Mouse (Mus musculus) heart, embryonic 13.5 days (tissue): ENCODE results near the gene Crim1. TPM values are rescaled to one million over a fixed set of nuclear protein-coding genes. Genes with fewer than 3 reads are reported as not detected.

Experiments
- ATAC-seq: fragments of 200-750 bp; cut with Nextera tagmentation; 2 replicates; pipeline ENCODE4 v1.8.0; 2017; ENCODE audit warnings: moderate TSS enrichment; ENCODE audit not compliant: insufficient number of reproducible peaks, low FRiP score, low TSS enrichment; ENCODE audit errors: extremely low read depth
- H3K27ac ChIP-seq: fragments of 300-500 bp; sonication (generic); replicated peaks from 2 replicates; pipeline ENCODE4 v1.5.1; 2015; ENCODE audit warnings: moderate library complexity, mild to moderate bottlenecking, inconsistent platforms
- H3K27me3 ChIP-seq: fragments of 300-500 bp; sonication (generic); replicated peaks from 2 replicates; pipeline ENCODE4 v1.6.1; 2015; ENCODE audit warnings: mild to moderate bottlenecking, inconsistent platforms
- H3K36me3 ChIP-seq: fragments of 300-500 bp; sonication (generic); 2 replicates; pipeline ENCODE4 v1.6.1; 2015; ENCODE audit warnings: mild to moderate bottlenecking, inconsistent platforms
- H3K4me1 ChIP-seq: fragments of 300-500 bp; sonication (generic); 2 replicates; pipeline ENCODE4 v1.6.1; 2015; ENCODE audit warnings: inconsistent platforms
- H3K4me2 ChIP-seq: fragments of 300-500 bp; sonication (generic); 2 replicates; pipeline ENCODE4 v1.6.1; 2015; ENCODE audit warnings: inconsistent platforms, mild to moderate bottlenecking, moderate library complexity
- H3K4me3 ChIP-seq: fragments of 300-500 bp; sonication (generic); 2 replicates; pipeline ENCODE4 v1.5.1; 2015; ENCODE audit warnings: moderate library complexity, mild to moderate bottlenecking, inconsistent platforms
- H3K9ac ChIP-seq: fragments of 300-500 bp; sonication (generic); 2 replicates; pipeline ENCODE4 v1.6.1; 2015; ENCODE audit warnings: inconsistent platforms, mild to moderate bottlenecking, moderate library complexity
- H3K9me3 ChIP-seq: fragments of 300-500 bp; sonication (generic); 2 replicates; pipeline ENCODE4 v1.6.1; 2016; ENCODE audit warnings: inconsistent platforms
- whole genome bisulfite sequencing: fragments of 180-500 bp; shearing (Covaris S2); methylation state at CpG from one replicate; pipeline ENCODE4 v1.1.7; 2015; ENCODE audit warnings: mixed read lengths; 5-methylcytosine and 5-hydroxymethylcytosine counted together
- polyA plus RNA-seq: library from polyadenylated mRNA; unstranded; fragments of >200 nt; fragmentation: Nextera tagmentation; extraction: Ambion mirVana; gene quantifications from 2 replicates; pipeline ENCODE4 v1.2.1, GENCODE M21; 2015

Crim1 gene
- polyA plus RNA-seq, 1 experiment from 2014 or later: 2.1 TPM

DNA sequence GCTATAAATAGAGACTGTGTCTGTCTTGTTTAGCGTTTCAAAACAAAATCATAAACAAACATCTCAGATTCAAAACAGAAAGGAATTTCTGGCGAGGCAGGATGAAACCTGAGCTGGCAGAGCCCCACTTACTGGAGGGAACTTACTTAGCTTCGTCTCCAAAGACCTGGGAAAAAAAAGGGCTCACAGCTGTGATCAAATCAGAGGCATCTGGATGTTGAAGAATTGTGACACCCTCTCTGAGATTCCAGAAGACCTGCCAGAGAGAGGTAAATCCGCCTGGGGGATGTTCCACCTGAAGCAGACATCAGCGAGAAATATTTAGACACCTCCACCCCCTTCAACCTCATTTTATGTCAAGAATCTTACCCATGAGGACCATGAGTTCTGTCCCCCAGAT lies 11.8 kb downstream of the Crim1 start:
- H3K4me3 ChIP-seq: no peak overlapping the region
- no peaks in the 10 kb centered on the region for H3K36me3 ChIP-seq
- WGBS: 68% methylated on average over 5 of the region's 5 CpGs
- no peak for ATAC-seq
- peaks cover 43% of the 10 kb centered on the region for H3K4me1 ChIP-seq
- H3K4me2 ChIP-seq: no peak overlapping the region
- no peak overlapping the region for H3K9ac ChIP-seq
- no peak overlapping the region for H3K27ac ChIP-seq
- H3K9me3 ChIP-seq: no peaks in the 10 kb centered on the region
- no peaks in the 10 kb centered on the region for H3K27me3 ChIP-seq

DNA sequence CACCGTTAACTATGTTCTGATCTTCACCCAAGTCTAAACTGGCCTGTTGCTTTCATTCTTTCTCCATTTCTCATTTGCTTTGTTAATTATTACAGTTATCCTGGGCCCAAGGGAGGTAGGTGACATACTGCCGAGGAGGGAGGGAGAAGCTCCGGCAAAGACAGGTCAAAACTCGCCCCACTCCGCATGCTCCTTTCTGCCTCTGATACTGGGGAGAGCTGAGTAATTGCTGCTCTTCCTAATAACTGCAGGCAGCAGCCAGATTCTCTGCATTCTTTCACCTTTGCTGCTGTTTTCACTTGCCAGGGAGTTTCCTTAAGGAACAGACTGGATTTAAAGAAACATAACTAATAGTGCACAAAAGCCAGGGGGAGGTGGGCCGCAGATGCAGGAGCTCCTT lies 13.1 kb downstream of the Crim1 start:
- no peak overlapping the region for H3K27ac ChIP-seq
- no peak overlapping the region for H3K9ac ChIP-seq
- WGBS: 59% methylated on average over 6 of the region's 6 CpGs
- no peaks in the 10 kb centered on the region for H3K27me3 ChIP-seq
- H3K4me2 ChIP-seq: no peak overlapping the region
- no peaks in the 10 kb centered on the region for H3K9me3 ChIP-seq
- H3K4me3 ChIP-seq: no peak overlapping the region
- peaks cover 38% of the 10 kb centered on the region for H3K4me1 ChIP-seq
- no peaks in the 10 kb centered on the region for H3K36me3 ChIP-seq
- no peak for ATAC-seq

DNA sequence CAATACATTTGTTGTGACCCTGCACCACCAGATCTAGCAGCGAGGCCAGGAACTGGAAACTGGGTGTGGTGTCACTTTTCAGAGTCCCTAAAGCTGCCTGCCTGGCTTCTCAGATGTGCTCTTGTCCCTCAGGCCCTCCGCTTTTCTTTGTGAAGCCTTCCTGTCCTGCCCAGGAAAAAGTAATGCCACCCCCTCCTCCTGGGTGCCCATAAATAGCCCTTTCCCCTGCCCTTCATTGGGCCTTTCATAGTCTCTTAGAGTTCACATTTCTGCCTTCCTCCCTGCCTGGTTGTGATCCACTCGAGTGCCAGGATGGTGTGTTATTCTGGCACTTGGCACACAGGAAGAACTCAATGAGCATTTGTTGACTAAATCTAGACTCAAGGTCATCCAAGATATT lies 16.5 kb downstream of the Crim1 start:
- no peaks in the 10 kb centered on the region for H3K27me3 ChIP-seq
- no peak overlapping the region for H3K4me3 ChIP-seq
- 56% methylated on average over 3 of the region's 3 CpGs for WGBS
- ATAC-seq: no peak
- no peak overlapping the region for H3K4me2 ChIP-seq
- no peaks in the 10 kb centered on the region for H3K9me3 ChIP-seq
- H3K4me1 ChIP-seq: peaks cover 55% of the 10 kb centered on the region
- H3K9ac ChIP-seq: no peak overlapping the region
- H3K27ac ChIP-seq: no peak overlapping the region
- no peaks in the 10 kb centered on the region for H3K36me3 ChIP-seq

DNA sequence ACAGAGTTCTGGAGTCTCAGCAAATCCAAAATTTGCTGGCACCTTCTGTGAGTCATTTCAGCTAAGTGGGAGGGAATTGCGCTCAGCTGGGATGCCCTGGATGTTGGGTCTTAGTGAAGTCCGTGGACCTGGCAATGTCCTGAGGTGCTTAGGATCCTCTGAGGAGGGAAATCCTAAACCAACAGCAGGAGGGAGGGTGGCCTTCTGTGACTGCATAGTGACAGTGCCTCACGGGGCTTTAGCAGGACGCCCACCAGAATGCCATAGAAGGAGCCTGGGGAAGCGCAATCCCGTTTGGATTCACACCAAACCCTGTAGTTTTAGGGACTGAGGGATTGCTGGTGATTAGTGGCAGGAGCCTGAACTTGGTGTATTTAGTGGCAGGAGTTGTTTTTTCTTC lies 17.4 kb downstream of the Crim1 start:
- Histone ChIP-seq H3K9ac (no peak overlapping the region), H3K27ac (no peak overlapping the region), H3K4me2 (no peak overlapping the region), H3K36me3 (no peaks in the 10 kb centered on the region), H3K4me3 (no peak overlapping the region), H3K4me1 (peaks cover 62% of the 10 kb centered on the region), H3K27me3 (no peaks in the 10 kb centered on the region), H3K9me3 (no peaks in the 10 kb centered on the region)
- 66% methylated on average over 6 of the region's 6 CpGs for WGBS
- ATAC-seq: no peak

DNA sequence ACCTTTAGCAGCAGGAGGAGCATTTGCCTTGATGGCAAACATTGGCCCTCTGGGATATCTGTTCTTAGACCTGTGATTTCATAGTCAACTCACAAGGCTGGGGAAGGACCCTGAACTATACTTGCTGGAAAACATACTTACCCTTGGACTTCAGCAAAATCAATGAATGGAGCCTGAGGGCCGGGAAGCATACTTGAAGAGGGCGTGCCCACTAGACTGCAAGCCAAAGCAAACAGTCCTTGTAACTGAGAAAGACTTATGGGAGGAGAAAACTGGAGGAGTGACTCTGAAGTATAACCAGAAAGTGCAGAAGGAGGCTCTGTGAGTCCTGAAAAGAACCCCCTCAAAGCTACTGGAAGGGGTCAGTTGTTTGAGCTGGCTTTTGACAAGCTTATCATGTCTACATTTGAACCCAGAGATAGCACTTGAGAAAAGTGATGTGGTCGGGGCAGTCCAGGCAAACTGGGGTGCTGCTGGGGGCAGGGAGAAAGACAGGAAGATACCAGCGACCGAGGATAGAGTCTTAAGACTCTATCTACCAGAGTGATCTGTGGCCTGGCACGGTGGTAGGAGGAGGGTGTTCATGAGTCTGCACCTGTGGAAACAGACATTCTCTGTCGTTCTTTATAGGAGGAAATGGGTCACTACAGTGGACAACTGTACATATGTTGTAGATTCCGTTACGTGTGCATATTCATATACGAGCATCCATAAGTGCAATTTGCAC lies 18.6 kb downstream of the Crim1 start:
- Histone ChIP-seq H3K4me2 (no peak overlapping the region), H3K27me3 (no peaks in the 10 kb centered on the region), H3K4me3 (no peak overlapping the region), H3K9me3 (no peaks in the 10 kb centered on the region), H3K36me3 (no peaks in the 10 kb centered on the region), H3K9ac (no peak overlapping the region), H3K4me1 (peaks cover 57% of the 10 kb centered on the region), H3K27ac (no peak overlapping the region)
- 65% methylated on average over 10 of the region's 10 CpGs for WGBS
- no peak for ATAC-seq

DNA sequence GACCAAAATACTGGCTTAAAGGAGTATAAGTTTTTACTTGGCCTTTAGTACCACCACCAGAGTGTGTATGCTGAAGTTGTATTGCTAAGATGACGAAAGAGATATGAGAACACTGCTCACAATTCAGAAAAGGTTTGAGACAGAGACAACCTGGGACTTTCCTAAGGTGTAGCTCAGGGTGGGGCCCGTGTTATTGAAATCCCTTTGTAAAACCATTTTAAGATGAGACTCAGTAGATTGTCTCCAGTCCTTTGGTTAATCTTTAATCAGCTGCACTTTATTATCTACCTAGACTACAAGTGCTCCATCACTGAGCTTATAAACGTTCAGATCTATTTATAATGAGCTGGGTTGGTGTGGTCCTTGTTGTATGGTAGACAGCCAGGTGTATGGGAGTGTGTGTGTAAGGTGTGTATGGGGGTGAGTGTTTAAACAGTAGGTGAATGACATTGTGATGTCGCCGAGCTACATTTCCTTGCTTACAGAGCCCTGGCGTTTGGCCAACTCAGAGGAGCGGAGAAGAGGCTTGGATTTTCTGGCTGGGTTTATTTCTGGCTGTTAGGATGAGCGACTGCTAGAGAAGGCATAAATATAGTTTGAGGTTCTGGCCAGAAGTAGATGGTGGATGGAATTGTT lies 21.1 kb downstream of the Crim1 start:
- Histone ChIP-seq H3K9ac (no peak overlapping the region), H3K4me2 (peak overlapping the region; percentile 3; the same call in 1 of the 2 replicates), H3K36me3 (no peaks in the 10 kb centered on the region), H3K27ac (peak overlapping the region; percentile 34), H3K27me3 (no peaks in the 10 kb centered on the region), H3K4me1 (peaks cover 53% of the 10 kb centered on the region), H3K9me3 (no peaks in the 10 kb centered on the region), H3K4me3 (no peak overlapping the region)
- WGBS: 43% methylated on average over 8 of the region's 8 CpGs
- ATAC-seq: no peak

DNA sequence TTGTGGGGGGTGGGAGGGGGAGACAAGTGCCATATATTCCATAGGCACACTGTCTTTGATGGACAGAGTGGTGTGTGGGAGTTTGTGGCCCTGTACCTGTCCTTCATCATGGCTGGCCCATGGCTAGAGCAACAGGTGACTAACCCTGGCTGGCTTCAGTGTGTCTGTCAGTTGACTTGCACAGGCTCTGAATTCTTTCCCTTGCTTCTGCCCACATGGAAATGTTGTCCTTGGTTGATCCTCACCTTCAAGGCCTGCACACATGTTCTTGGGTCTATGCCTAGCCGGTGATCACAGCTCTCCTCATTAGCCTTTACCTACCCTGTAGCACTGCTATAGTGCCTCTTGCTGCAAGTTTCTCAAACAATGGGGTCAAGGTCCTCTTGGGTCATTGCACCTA lies 21.8 kb downstream of the Crim1 start:
- Histone ChIP-seq H3K4me1 (peaks cover 45% of the 10 kb centered on the region), H3K27me3 (no peaks in the 10 kb centered on the region), H3K36me3 (no peaks in the 10 kb centered on the region), H3K9ac (no peak overlapping the region), H3K4me3 (no peak overlapping the region), H3K9me3 (no peaks in the 10 kb centered on the region), H3K4me2 (no peak overlapping the region; the same call in 1 of the 2 replicates), H3K27ac (peak overlapping the region; percentile 34)
- ATAC-seq: no peak
- WGBS: 94% methylated on average over 1 of the region's 1 CpGs

DNA sequence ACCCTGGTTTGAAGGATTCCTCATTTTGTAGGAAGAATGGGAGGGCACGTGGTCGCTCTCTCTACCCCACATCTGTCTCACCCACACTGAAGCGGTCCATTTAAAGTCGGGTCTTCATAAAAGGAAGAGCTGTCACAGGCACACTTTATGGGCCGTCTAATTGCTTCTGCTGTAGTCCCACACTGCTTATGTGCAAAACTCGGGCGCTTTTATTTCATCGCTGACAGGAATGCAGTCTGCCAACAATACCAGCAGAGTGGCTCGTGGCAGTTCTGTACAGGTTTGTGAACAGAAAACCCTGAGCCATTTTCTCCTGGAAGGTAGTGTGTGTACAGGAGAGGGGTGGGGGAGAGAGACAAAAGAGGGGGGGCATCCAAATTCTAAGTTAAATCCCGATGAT lies 23.9 kb downstream of the Crim1 start:
- Histone ChIP-seq H3K27me3 (no peaks in the 10 kb centered on the region), H3K4me2 (no peak overlapping the region), H3K9me3 (no peaks in the 10 kb centered on the region), H3K36me3 (no peaks in the 10 kb centered on the region), H3K27ac (no peak overlapping the region), H3K4me1 (peaks cover 32% of the 10 kb centered on the region), H3K4me3 (no peak overlapping the region), H3K9ac (no peak overlapping the region)
- no peak for ATAC-seq
- WGBS: 71% methylated on average over 10 of the region's 10 CpGs

DNA sequence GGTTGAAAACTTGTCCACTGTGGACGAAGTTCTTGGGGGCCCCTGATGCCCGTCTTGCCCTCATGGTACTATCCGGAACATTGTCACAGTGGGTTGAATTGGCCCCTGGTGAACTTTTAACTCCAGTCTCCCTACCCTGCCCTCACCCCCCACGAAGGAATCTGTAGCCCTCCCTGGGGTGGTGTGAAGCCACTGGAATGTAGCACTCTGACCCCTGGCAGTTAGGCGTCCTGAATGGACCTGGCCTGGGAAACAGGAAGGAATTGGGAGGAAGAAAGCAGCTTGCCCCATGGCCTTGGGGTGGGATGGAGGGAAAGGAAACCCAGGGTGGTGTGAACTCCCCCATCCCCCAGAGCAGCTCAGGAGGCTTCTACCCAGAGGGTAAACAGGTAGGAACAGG lies 25.5 kb downstream of the Crim1 start:
- H3K36me3 ChIP-seq: no peaks in the 10 kb centered on the region
- no peak overlapping the region for H3K4me3 ChIP-seq
- H3K9me3 ChIP-seq: no peaks in the 10 kb centered on the region
- no peaks in the 10 kb centered on the region for H3K27me3 ChIP-seq
- peaks cover 31% of the 10 kb centered on the region for H3K4me1 ChIP-seq
- H3K27ac ChIP-seq: no peak overlapping the region
- 52% methylated on average over 5 of the region's 5 CpGs for WGBS
- no peak overlapping the region for H3K4me2 ChIP-seq
- H3K9ac ChIP-seq: no peak overlapping the region
- ATAC-seq: no peak

DNA sequence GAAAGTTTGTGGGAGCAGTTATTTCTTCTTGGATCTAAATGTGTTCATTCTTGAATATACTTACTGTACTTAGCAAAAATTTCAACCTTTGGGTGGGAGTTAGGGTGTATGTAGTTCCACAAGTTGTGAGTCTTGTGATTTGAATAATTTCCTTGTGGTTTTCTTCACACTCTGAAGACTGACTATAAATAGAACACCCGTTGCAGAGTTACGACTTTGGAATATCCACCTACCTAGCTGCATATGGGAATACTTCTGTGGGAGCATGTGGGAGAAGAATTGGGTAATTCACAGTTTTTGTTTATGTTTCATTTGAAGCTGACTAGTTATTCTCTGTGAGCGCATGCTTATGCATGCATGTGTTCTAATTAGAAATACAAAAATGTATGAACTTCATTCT lies 27.2 kb downstream of the Crim1 start:
- Histone ChIP-seq H3K27me3 (peaks cover 5% of the 10 kb centered on the region; the same call in 1 of the 2 replicates), H3K9me3 (no peaks in the 10 kb centered on the region), H3K4me2 (no peak overlapping the region), H3K4me1 (peaks cover 19% of the 10 kb centered on the region), H3K4me3 (no peak overlapping the region), H3K9ac (no peak overlapping the region), H3K27ac (no peak overlapping the region), H3K36me3 (no peaks in the 10 kb centered on the region)
- ATAC-seq: no peak
- 65% methylated on average over 3 of the region's 3 CpGs for WGBS

DNA sequence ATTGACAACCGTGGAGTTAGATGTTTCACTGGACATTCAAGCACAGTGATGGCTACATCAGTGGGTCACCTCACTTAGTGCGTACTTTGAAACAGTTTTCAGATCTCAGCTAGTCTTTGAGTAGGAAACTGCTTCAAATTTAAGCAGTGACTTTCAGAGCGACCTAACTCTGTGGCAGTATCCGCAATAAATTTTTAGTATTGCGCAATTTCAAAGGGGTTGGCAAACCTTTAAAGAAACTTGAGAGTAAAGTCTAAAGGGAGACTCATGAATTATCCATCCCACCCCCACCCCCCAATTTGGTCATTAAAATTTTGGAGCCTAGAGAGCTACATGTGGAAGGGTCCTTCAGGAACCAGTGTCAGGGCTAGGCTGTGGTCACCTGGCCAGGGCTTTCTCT lies 31.5 kb downstream of the Crim1 start:
- Histone ChIP-seq H3K4me1 (peaks cover 19% of the 10 kb centered on the region), H3K36me3 (no peaks in the 10 kb centered on the region), H3K27me3 (peaks cover 7% of the 10 kb centered on the region; the same call in 1 of the 2 replicates), H3K4me3 (no peak overlapping the region), H3K4me2 (no peak overlapping the region), H3K9ac (no peak overlapping the region), H3K27ac (no peak overlapping the region), H3K9me3 (no peaks in the 10 kb centered on the region)
- WGBS: 91% methylated on average over 5 of the region's 5 CpGs
- no peak for ATAC-seq

DNA sequence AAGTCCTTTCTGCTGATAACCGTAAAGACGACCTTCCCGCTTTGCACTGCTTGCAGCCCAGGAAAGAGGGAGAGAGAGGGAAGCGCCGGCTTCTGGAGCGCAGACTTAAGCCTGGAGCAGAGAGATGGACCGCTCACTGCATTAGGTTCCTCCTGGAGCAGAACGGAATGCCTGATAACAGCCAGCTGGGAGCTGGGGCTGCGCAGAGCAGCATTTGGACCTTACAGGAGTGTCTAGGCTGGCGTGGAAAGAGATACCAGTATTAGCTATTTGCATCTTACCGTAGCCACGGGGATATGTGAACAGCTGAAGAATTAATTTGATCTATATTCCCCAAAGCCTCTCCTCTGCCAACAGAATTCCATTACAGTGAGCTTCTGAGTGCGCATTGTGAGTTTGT lies 32.7 kb downstream of the Crim1 start:
- Histone ChIP-seq H3K4me3 (0 out of 2 replicates have a peak overlapping the region, but pooled peaks have one; percentile 4), H3K27me3 (peaks cover 7% of the 10 kb centered on the region; the same call in 1 of the 2 replicates), H3K4me2 (peak overlapping the region; percentile 51), H3K27ac (no peak overlapping the region), H3K9me3 (no peaks in the 10 kb centered on the region), H3K4me1 (peaks cover 19% of the 10 kb centered on the region), H3K36me3 (no peaks in the 10 kb centered on the region), H3K9ac (no peak overlapping the region)
- no peak for ATAC-seq
- WGBS: 30% methylated on average over 13 of the region's 13 CpGs
